Mouse (Mus musculus) G1E (cell line): Measurements from ENCODE around the gene Ifitm6. TPM values are rescaled to one million over a fixed set of nuclear protein-coding genes. Genes with fewer than 3 reads are reported as not detected.
"Not testable (repeated sequence)": the region's sequence is repeated elsewhere in the genome, so short reads cannot be mapped to it uniquely, and the experiment has no call there.

Experiments
- ATAC-seq: 2 replicates; pipeline ENCODE4 v1.8.0; 2016; ENCODE audit warnings: mild to moderate bottlenecking; ENCODE audit not compliant: insufficient number of reproducible peaks, poor library complexity, low FRiP score, severe bottlenecking; ENCODE audit errors: extremely low read depth
- DNase-seq: peaks from one replicate; pipeline ENCODE4 v3.0.0; 2012; ENCODE audit warnings: low spot score
- H3K27me3 ChIP-seq: 2 replicates; pipeline ENCODE4 v1.6.1; 2012; ENCODE audit warnings: mild to moderate bottlenecking, low read length, inconsistent platforms; ENCODE audit not compliant: insufficient read depth
- H3K36me3 ChIP-seq: replicated peaks from 2 replicates; pipeline ENCODE3; 2012; ENCODE audit warnings: mild to moderate bottlenecking, inconsistent platforms
- H3K4me1 ChIP-seq: 2 replicates; pipeline ENCODE4 v1.6.1; 2012; ENCODE audit warnings: low read depth, low read length, inconsistent platforms, mixed read lengths; ENCODE audit not compliant: insufficient read depth
- H3K4me3 ChIP-seq: 2 replicates; pipeline ENCODE4 v1.5.1; 2012; ENCODE audit warnings: low read depth, mild to moderate bottlenecking, inconsistent platforms, low read length, moderate library complexity, mixed read lengths
- H3K9me3 ChIP-seq: replicated peaks from 2 replicates; pipeline ENCODE4 v1.6.1; 2012; ENCODE audit warnings: inconsistent platforms
- CTCF ChIP-seq: IDR thresholded peaks from 2 replicates; pipeline ENCODE4 v1.5.1; 2012; ENCODE audit warnings: low read depth, low read length, inconsistent platforms, mixed read lengths
- GATA1 ChIP-seq: IDR thresholded peaks from 2 replicates; pipeline ENCODE4 v1.6.1; 2012; ENCODE audit warnings: borderline replicate concordance, low read length, inconsistent platforms, mixed read lengths
- GATA2 ChIP-seq: IDR thresholded peaks from 2 replicates; pipeline ENCODE4 v1.6.1; 2012; ENCODE audit warnings: low read depth, low read length, inconsistent platforms, borderline replicate concordance
- POLR2AphosphoS5 ChIP-seq: IDR thresholded peaks from 2 replicates; pipeline ENCODE4 v1.6.1; 2012; ENCODE audit warnings: low read depth, low read length, inconsistent platforms; ENCODE audit not compliant: insufficient replicate concordance
- TAL1 ChIP-seq: conservative IDR thresholded peaks from 2 replicates; pipeline ENCODE4 v1.6.1; 2012; ENCODE audit warnings: low read depth, low read length, inconsistent platforms, mixed read lengths
- polyA plus RNA-seq: library from polyadenylated mRNA; stranded (reverse); fragments of >175 nt; gene quantifications from 2 replicates; pipeline ENCODE4 v1.2.3, GENCODE M21; 2012
- total RNA-seq, 2 experiments: library from RNA; stranded (forward) in 1 of 2; stranded (reverse) in 1 of 2; fragments of 200-1000 nt in 1 of 2; fragments of >200 nt in 1 of 2; fragmentation: Nextera tagmentation in 1 of 2; gene quantifications; 2 replicates each; pipeline ENCODE4 v1.2.3; 2014 to 2017

Ifitm6 gene
- total RNA-seq (2014; fragmentation: Nextera tagmentation), result not detected in 2 replicates
- total RNA-seq (2017), result not detected in 2 replicates
- not detected in 2 replicates for polyA plus RNA-seq

DNA sequence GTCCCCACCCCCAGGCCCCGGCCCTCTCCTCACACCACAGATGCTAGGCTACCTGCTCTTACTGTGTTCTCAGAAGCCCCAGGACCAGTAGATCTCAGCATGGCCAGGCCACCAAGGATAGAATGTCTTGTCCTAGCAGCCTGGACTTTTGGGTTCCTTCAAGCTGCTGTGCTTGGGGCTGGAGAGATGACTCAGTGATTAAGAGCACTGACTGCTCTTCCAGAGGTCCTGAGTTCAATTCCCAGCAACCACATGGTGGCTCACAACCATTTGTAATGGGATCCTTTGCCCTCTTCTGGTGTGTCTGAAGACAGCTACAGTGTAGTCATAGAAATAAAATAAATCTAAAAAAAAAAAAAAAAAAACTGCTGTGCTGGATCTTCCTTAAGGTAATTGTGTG is at the start of gene Ifitm6:
Ifitm6 (minus strand) TSS at position 101 of the 400 bp plus-strand sequence.
- peaks cover 15% of the 10 kb centered on the region for H3K27me3 ChIP-seq
- not testable (repeated sequence) for H3K9me3 ChIP-seq, DNase-seq, H3K4me3 ChIP-seq, ATAC-seq, H3K36me3 ChIP-seq, H3K4me1 ChIP-seq

- DNase-seq (no peak), ATAC-seq (no peak)
- Histone ChIP-seq H3K9me3 (no peaks in the 10 kb centered on the region), H3K27me3 (peaks cover 45% of the 10 kb centered on the region), H3K4me1 (no peaks in the 10 kb centered on the region), H3K4me3 (no peak overlapping the region), H3K36me3 (no peaks in the 10 kb centered on the region)
- TF ChIP-seq GATA1 (no peak), POLR2AphosphoS5 (no peak), CTCF (no peak), GATA2 (no peak)
These were observed 46.9 kb upstream of the Ifitm6 start for GRCm38 (mm10) chr7:141064576-141064975.

DNA sequence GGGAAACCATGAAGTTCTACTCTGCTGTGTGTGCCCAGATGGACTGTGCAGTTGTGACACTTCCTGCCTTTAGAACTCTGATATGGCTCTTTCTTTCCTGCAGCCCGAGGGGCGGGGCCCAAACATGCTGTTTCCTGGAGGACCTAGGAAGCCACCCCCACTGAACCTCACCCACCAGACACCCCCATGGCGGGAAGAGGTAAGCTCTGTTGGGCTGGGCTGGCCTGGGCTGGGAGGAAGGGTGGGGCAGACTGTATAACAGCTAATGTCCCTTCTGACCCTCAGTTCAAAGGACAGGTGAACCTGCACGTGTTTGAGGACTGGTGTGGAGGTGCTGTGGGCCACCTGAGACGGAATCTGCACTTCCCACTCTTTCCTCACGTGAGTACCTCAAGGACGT is 46.5 kb upstream of the Ifitm6 start:
- H3K27me3 ChIP-seq, result peaks cover 45% of the 10 kb centered on the region
- DNase-seq (no peak), ATAC-seq (no peak)
- H3K9me3 ChIP-seq, result no peaks in the 10 kb centered on the region
- no peak overlapping the region for H3K4me3 ChIP-seq
- no peaks in the 10 kb centered on the region for H3K36me3 ChIP-seq
- TF ChIP-seq GATA1 (no peak), TAL1 (no peak), GATA2 (no peak), CTCF (no peak), POLR2AphosphoS5 (no peak)
- no peaks in the 10 kb centered on the region for H3K4me1 ChIP-seq

DNA sequence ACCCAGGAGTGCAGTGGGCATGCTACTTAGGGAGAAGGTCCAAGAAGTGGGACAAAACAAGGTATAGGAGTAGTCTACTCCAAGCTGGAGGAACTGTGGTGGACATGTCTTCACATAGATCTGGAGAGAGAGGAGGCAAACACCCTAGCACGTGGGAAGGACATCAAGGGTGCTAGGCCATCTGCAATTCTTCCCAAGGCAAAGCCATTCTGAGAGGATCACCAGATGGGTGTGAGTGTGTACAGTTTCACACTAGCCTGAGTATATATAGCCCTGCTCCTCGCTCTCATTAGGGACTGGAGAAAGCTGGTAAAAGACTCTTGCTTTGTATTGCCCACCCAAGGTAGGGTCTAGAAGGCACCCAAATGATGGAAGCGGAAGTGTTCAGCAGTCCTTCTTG is 45.6 kb upstream of the Ifitm6 start:
- peaks cover 46% of the 10 kb centered on the region for H3K27me3 ChIP-seq
- H3K4me3 ChIP-seq, result no peak overlapping the region
- no peaks in the 10 kb centered on the region for H3K9me3 ChIP-seq
- no peaks in the 10 kb centered on the region for H3K4me1 ChIP-seq
- TF ChIP-seq GATA2 (no peak), GATA1 (no peak), POLR2AphosphoS5 (no peak), TAL1 (no peak), CTCF (no peak)
- H3K36me3 ChIP-seq, result no peaks in the 10 kb centered on the region
- DNase-seq (no peak), ATAC-seq (no peak)

GRCm38 (mm10) chr7:141062525-141062924 is 44.8 kb upstream of the Ifitm6 start:
- DNase-seq, result no peak
- Histone ChIP-seq H3K27me3 (peaks cover 43% of the 10 kb centered on the region), H3K4me1 (no peaks in the 10 kb centered on the region), H3K9me3 (no peaks in the 10 kb centered on the region), H3K36me3 (no peaks in the 10 kb centered on the region), H3K4me3 (no peak overlapping the region)
- no peak for ATAC-seq
- TF ChIP-seq GATA1 (no peak), CTCF (no peak), TAL1 (no peak), POLR2AphosphoS5 (no peak), GATA2 (no peak)

GRCm38 (mm10) chr7:141061269-141061692 is 43.6 kb upstream of the Ifitm6 start:
- TF ChIP-seq GATA1 (no peak), GATA2 (no peak), TAL1 (no peak), POLR2AphosphoS5 (no peak), CTCF (no peak)
- no peaks in the 10 kb centered on the region for H3K36me3 ChIP-seq
- H3K9me3 ChIP-seq, result no peaks in the 10 kb centered on the region
- no peak for DNase-seq
- no peaks in the 10 kb centered on the region for H3K4me1 ChIP-seq
- no peak overlapping the region for H3K4me3 ChIP-seq
- H3K27me3 ChIP-seq, result peaks cover 43% of the 10 kb centered on the region
- ATAC-seq, result no peak
